Comparison of ENCODE assay signal across 18 mouse cellular contexts in genomic region chr4:91096086-91096485, GRCm38 (mm10).
A peak's percentile ranks its signal among the peaks of the same experiment; 100 is the strongest.
DNase-seq lines count a peak whose midpoint lies in the region; ATAC-seq lines count a peak whose summit lies in the region.
"Had no signal": no experiment of that assay in that cellular context is flagged by ENCODE, and none has a peak within 500 bp of the region (broad histone marks: within the 10 kb centered on the region; RNA-seq: fewer than 3 reads in every experiment).

No protein-coding gene starts in this region.

- peak; percentile 97 for ATAC-seq in cerebellum, adult (ENCODE audit: insufficient number of reproducible peaks, low FRiP score, low TSS enrichment)
- ATAC-seq: intestine, embryonic 16.5 days; liver, postnatal 0 days; lung, postnatal 0 days had no signal

- peak; percentile 4 for DNase-seq in adrenal gland, postnatal 25 days
- no peak for DNase-seq in adrenal gland, postnatal 4 days (ENCODE audit: low spot score in 2 of 2)
- DNase-seq in cerebellum, adult 9-10 months = peak; percentile 95
- peak; percentile 37 to 68 for DNase-seq in cerebellum, postnatal 4 days (ENCODE audit: low spot score in 2 of 2)
- no peak for DNase-seq in frontal cortex, adult 2 months (ENCODE audit: extremely low spot score in 1 of 2, low spot score in 1 of 2)
- no peak for DNase-seq in urinary bladder, postnatal 25 days (ENCODE audit: low spot score)
- no peak for DNase-seq in spleen, postnatal 36 days (ENCODE audit: low spot score in 2 of 2)
- DNase-seq: adrenal gland, postnatal 14 days; heart, postnatal 36 days; kidney, adult 9 months; kidney, postnatal 25 days; liver, postnatal 0 days; right cerebral cortex, postnatal 25 days; spleen, adult 18-20 months; thymus, postnatal 36 days had no signal

Comparison
In these comparisons a context has a peak if more than half of its experiments do, and no peak if none do; other contexts are left out.
1. DNase-seq: peak in adrenal gland, postnatal 25 days (single experiment), cerebellum, adult 9-10 months (single experiment) and cerebellum, postnatal 4 days (2 of 2); none in adrenal gland, postnatal 4 days (0 of 2), frontal cortex, adult 2 months (0 of 2), urinary bladder, postnatal 25 days (single experiment) and spleen, postnatal 36 days (0 of 2).